Mouse (Mus musculus): ENCODE measurements at regions not wholly inside any gene's neighbourhood (a gene's known extent, or its start where the extent isn't known, plus 50 kb on each side); places are given as distances from the start of the nearest gene placed in this dataset.

DNA sequence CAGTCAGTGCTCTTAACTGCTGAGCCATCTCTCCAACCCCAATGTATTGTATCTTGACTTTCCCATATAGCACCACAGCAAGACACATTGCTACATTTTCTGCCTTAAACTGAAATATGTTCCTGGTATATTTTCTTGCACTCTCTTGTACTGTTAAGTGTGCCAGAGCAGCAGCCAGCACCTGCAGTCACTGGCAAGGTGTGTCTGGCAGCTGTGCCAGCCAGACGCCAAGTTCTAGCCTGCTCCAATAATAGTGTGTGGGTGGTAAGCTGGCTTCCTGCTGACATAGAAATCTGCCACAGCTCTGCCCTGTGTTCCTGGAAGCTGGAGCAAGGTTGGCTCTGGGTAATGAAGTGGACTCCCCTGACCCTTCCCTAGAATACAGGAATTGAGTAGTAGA, 185.9 kb upstream of the Ddhd1 start:
- H3K9me3 ChIP-seq (ENCODE audit: control insufficient read depth, low read length) = no peaks in the 10 kb centered on the region
- no peak overlapping the region for H3K4me2 ChIP-seq (ENCODE audit: low read depth, severe bottlenecking)
- no peak overlapping the region for H3K4me3 ChIP-seq (ENCODE audit: low read depth, low read length)
- 85% methylated on average over 1 of the region's 1 CpGs for WGBS
- no peak for DNase-seq (ENCODE audit: low spot score)
- H3K4me1 ChIP-seq (ENCODE audit: control insufficient read depth, insufficient read depth, low read length) = no peaks in the 10 kb centered on the region
- no peak overlapping the region for H3K9ac ChIP-seq (ENCODE audit: low read length)
- no peak overlapping the region for H3K27ac ChIP-seq (replicated peaks; ENCODE audit: low read depth, low read length)
- no peak for ATAC-seq (ENCODE audit: insufficient number of reproducible peaks, low FRiP score, low TSS enrichment, low read depth)
- no peaks in the 10 kb centered on the region for H3K27me3 ChIP-seq (ENCODE audit: control insufficient read depth, insufficient read depth, low read length)
- H3K36me3 ChIP-seq (ENCODE audit: control insufficient read depth, insufficient read depth, low read length) = no peaks in the 10 kb centered on the region

DNA sequence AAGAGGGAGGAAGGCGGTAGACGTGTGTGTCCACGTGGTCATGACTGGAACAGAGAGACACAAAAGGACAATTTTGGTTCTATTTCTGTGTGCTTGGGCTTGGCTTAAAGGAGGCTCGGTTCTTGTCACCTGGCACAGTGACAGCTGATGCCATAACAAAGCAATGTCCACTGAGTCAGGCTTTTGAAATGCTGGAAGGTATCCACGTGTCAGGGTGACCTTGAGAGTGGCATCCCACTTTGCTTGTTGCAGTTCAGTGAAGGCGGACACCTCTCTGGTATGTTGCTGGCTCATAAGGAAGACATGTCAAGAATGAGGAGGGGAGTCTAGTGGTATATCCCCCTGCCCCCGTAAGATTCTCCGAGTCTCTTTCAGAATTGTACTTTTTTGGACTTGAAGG, 192.6 kb upstream of the Ddhd1 start:
- Histone ChIP-seq H3K4me2 (ENCODE audit: low read depth, severe bottlenecking) (no peak overlapping the region), H3K27me3 (ENCODE audit: control insufficient read depth, insufficient read depth, low read length) (no peaks in the 10 kb centered on the region), H3K9me3 (ENCODE audit: control insufficient read depth, low read length) (no peaks in the 10 kb centered on the region), H3K36me3 (ENCODE audit: control insufficient read depth, insufficient read depth, low read length) (no peaks in the 10 kb centered on the region), H3K27ac (replicated peaks; ENCODE audit: low read depth, low read length) (no peak overlapping the region), H3K4me1 (ENCODE audit: control insufficient read depth, insufficient read depth, low read length) (no peaks in the 10 kb centered on the region), H3K4me3 (ENCODE audit: low read depth, low read length) (no peak overlapping the region), H3K9ac (ENCODE audit: low read length) (no peak overlapping the region)
- 87% methylated on average over 8 of the region's 8 CpGs for WGBS
- DNase-seq (ENCODE audit: low spot score) = no peak
- ATAC-seq (ENCODE audit: insufficient number of reproducible peaks, low FRiP score, low TSS enrichment, low read depth) = no peak

- no peak overlapping the region for H3K27ac ChIP-seq (replicated peaks; ENCODE audit: low read depth, low read length)
- H3K9ac ChIP-seq (ENCODE audit: low read length) = no peak overlapping the region
- H3K9me3 ChIP-seq (ENCODE audit: control insufficient read depth, low read length) = no peaks in the 10 kb centered on the region
- no peak for ATAC-seq (ENCODE audit: insufficient number of reproducible peaks, low FRiP score, low TSS enrichment, low read depth)
- H3K4me3 ChIP-seq (ENCODE audit: low read depth, low read length) = no peak overlapping the region
- 16% methylated on average over 9 of the region's 9 CpGs for WGBS
- 0 out of 2 replicates have a peak, but pooled peaks cover 2% of the 10 kb centered on the region for H3K27me3 ChIP-seq (ENCODE audit: control insufficient read depth, insufficient read depth, low read length)
- H3K4me2 ChIP-seq (ENCODE audit: low read depth, severe bottlenecking) = no peak overlapping the region
- H3K4me1 ChIP-seq (ENCODE audit: control insufficient read depth, insufficient read depth, low read length) = no peaks in the 10 kb centered on the region
- no peaks in the 10 kb centered on the region for H3K36me3 ChIP-seq (ENCODE audit: control insufficient read depth, insufficient read depth, low read length)
- peak; percentile 77 for DNase-seq (ENCODE audit: low spot score)
Observed at GRCm38 (mm10) chr14:45878428-45878827, 220.5 kb upstream of the Ddhd1 start.

GRCm38 (mm10) chr14:45920783-45921182, 262.8 kb upstream of the Ddhd1 start:
- no peak overlapping the region for H3K27ac ChIP-seq (replicated peaks; ENCODE audit: low read depth, low read length)
- H3K9me3 ChIP-seq (ENCODE audit: control insufficient read depth, low read length) = no peaks in the 10 kb centered on the region
- WGBS = 25% methylated on average over 6 of the region's 6 CpGs
- no peak overlapping the region for H3K4me3 ChIP-seq (ENCODE audit: low read depth, low read length)
- ATAC-seq (ENCODE audit: insufficient number of reproducible peaks, low FRiP score, low TSS enrichment, low read depth) = no peak
- no peaks in the 10 kb centered on the region for H3K36me3 ChIP-seq (ENCODE audit: control insufficient read depth, insufficient read depth, low read length)
- no peaks in the 10 kb centered on the region for H3K27me3 ChIP-seq (ENCODE audit: control insufficient read depth, insufficient read depth, low read length)
- H3K9ac ChIP-seq (ENCODE audit: low read length) = no peak overlapping the region
- H3K4me1 ChIP-seq (ENCODE audit: control insufficient read depth, insufficient read depth, low read length) = no peaks in the 10 kb centered on the region
- H3K4me2 ChIP-seq (ENCODE audit: low read depth, severe bottlenecking) = no peak overlapping the region
- no peak for DNase-seq (ENCODE audit: low spot score)

- Histone ChIP-seq H3K9ac (ENCODE audit: low read length) (no peak overlapping the region), H3K4me3 (ENCODE audit: low read depth, low read length) (no peak overlapping the region), H3K36me3 (ENCODE audit: control insufficient read depth, insufficient read depth, low read length) (no peaks in the 10 kb centered on the region), H3K4me2 (ENCODE audit: low read depth, severe bottlenecking) (no peak overlapping the region), H3K27me3 (ENCODE audit: control insufficient read depth, insufficient read depth, low read length) (no peaks in the 10 kb centered on the region), H3K27ac (replicated peaks; ENCODE audit: low read depth, low read length) (no peak overlapping the region), H3K4me1 (ENCODE audit: control insufficient read depth, insufficient read depth, low read length) (peaks cover 5% of the 10 kb centered on the region), H3K9me3 (ENCODE audit: control insufficient read depth, low read length) (no peaks in the 10 kb centered on the region)
- 65% methylated on average over 2 of the region's 2 CpGs for WGBS
- ATAC-seq (ENCODE audit: insufficient number of reproducible peaks, low FRiP score, low TSS enrichment, low read depth) (no peak), DNase-seq (ENCODE audit: low spot score) (no peak)
Observed at GRCm38 (mm10) chr14:45943581-45943980, 285.6 kb upstream of the Ddhd1 start.

GRCm38 (mm10) chr14:45944101-45944500, 286.2 kb upstream of the Ddhd1 start:
- Histone ChIP-seq H3K36me3 (ENCODE audit: control insufficient read depth, insufficient read depth, low read length) (no peaks in the 10 kb centered on the region), H3K9me3 (ENCODE audit: control insufficient read depth, low read length) (no peaks in the 10 kb centered on the region), H3K27me3 (ENCODE audit: control insufficient read depth, insufficient read depth, low read length) (no peaks in the 10 kb centered on the region), H3K9ac (ENCODE audit: low read length) (no peak overlapping the region), H3K4me1 (ENCODE audit: control insufficient read depth, insufficient read depth, low read length) (peaks cover 5% of the 10 kb centered on the region), H3K4me2 (ENCODE audit: low read depth, severe bottlenecking) (no peak overlapping the region), H3K4me3 (ENCODE audit: low read depth, low read length) (no peak overlapping the region), H3K27ac (replicated peaks; ENCODE audit: low read depth, low read length) (no peak overlapping the region)
- ATAC-seq (ENCODE audit: insufficient number of reproducible peaks, low FRiP score, low TSS enrichment, low read depth) (no peak), DNase-seq (ENCODE audit: low spot score) (no peak)
- 48% methylated on average over 5 of the region's 5 CpGs for WGBS

DNA sequence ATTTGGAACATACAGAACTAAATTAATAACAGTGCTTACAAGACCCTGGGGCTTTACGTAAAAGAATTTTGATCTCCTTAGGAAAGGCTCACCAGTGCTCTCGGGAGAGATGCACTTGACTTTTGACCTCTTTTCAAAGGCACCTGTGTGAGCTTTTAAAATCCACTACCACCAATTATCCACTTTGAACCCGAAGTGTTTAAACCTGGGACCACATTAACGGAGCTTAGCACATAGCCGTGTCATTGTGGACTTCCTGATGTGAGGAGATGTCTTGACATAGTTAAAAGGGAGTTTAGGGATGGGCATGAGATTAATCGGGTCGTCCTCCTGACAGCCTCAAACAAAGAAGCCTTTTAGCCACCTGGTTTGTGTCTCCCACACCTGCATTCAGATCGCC, 286.6 kb upstream of the Ddhd1 start:
- no peak overlapping the region for H3K27ac ChIP-seq (replicated peaks; ENCODE audit: low read depth, low read length)
- H3K36me3 ChIP-seq (ENCODE audit: control insufficient read depth, insufficient read depth, low read length) = no peaks in the 10 kb centered on the region
- no peak for ATAC-seq (ENCODE audit: insufficient number of reproducible peaks, low FRiP score, low TSS enrichment, low read depth)
- H3K27me3 ChIP-seq (ENCODE audit: control insufficient read depth, insufficient read depth, low read length) = no peaks in the 10 kb centered on the region
- H3K9me3 ChIP-seq (ENCODE audit: control insufficient read depth, low read length) = no peaks in the 10 kb centered on the region
- H3K4me2 ChIP-seq (ENCODE audit: low read depth, severe bottlenecking) = no peak overlapping the region
- peak; percentile 35 for DNase-seq (ENCODE audit: low spot score)
- peaks cover 5% of the 10 kb centered on the region for H3K4me1 ChIP-seq (ENCODE audit: control insufficient read depth, insufficient read depth, low read length)
- no peak overlapping the region for H3K9ac ChIP-seq (ENCODE audit: low read length)
- 11% methylated on average over 8 of the region's 8 CpGs for WGBS
- no peak overlapping the region for H3K4me3 ChIP-seq (ENCODE audit: low read depth, low read length)

DNA sequence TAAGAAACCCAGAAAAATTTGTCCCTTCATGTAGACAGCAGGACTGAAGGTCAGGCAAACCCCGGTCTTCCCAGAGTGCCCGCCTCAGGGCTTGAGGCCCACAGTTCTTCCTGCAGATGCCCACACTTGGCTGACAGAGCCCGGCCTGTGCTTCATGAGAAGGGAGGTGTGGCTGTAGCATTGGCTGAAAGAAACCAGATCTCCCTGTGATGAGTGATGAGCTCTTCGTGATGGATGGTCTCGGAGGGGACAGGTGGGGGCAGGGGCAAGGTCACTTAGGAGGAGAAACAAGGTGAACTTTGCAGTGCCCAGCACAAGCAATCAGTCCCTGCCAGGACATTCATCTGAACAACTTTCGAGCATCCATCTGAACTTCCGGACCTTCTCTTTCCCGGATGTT, 298.7 kb upstream of the Ddhd1 start:
- ATAC-seq (ENCODE audit: insufficient number of reproducible peaks, low FRiP score, low TSS enrichment, low read depth) (no peak), DNase-seq (ENCODE audit: low spot score) (peak; percentile 28)
- Histone ChIP-seq H3K9ac (ENCODE audit: low read length) (no peak overlapping the region), H3K36me3 (ENCODE audit: control insufficient read depth, insufficient read depth, low read length) (no peaks in the 10 kb centered on the region), H3K27ac (replicated peaks; ENCODE audit: low read depth, low read length) (no peak overlapping the region), H3K27me3 (ENCODE audit: control insufficient read depth, insufficient read depth, low read length) (no peaks in the 10 kb centered on the region), H3K4me1 (ENCODE audit: control insufficient read depth, insufficient read depth, low read length) (peaks cover 4% of the 10 kb centered on the region; the same call in 1 of the 2 replicates), H3K4me2 (ENCODE audit: low read depth, severe bottlenecking) (no peak overlapping the region), H3K9me3 (ENCODE audit: control insufficient read depth, low read length) (no peaks in the 10 kb centered on the region), H3K4me3 (ENCODE audit: low read depth, low read length) (no peak overlapping the region)
- 36% methylated on average over 8 of the region's 8 CpGs for WGBS

GRCm38 (mm10) chr14:45962474-45962873, 304.5 kb upstream of the Ddhd1 start:
- Histone ChIP-seq H3K9ac (ENCODE audit: low read length) (no peak overlapping the region), H3K36me3 (ENCODE audit: control insufficient read depth, insufficient read depth, low read length) (no peaks in the 10 kb centered on the region), H3K4me3 (ENCODE audit: low read depth, low read length) (no peak overlapping the region), H3K4me1 (ENCODE audit: control insufficient read depth, insufficient read depth, low read length) (no peaks in the 10 kb centered on the region), H3K27me3 (ENCODE audit: control insufficient read depth, insufficient read depth, low read length) (no peaks in the 10 kb centered on the region), H3K27ac (replicated peaks; ENCODE audit: low read depth, low read length) (no peak overlapping the region), H3K4me2 (ENCODE audit: low read depth, severe bottlenecking) (no peak overlapping the region), H3K9me3 (ENCODE audit: control insufficient read depth, low read length) (no peaks in the 10 kb centered on the region)
- 89% methylated on average over 4 of the region's 4 CpGs for WGBS
- no peak for DNase-seq (ENCODE audit: low spot score)
- no peak for ATAC-seq (ENCODE audit: insufficient number of reproducible peaks, low FRiP score, low TSS enrichment, low read depth)

All from limb, embryonic 11.5 days (tissue).